Mouse (Mus musculus): Measurements from ENCODE around the gene Eef1g. TPM values are rescaled to one million over a fixed set of nuclear protein-coding genes. Genes with fewer than 3 reads are reported as not detected.
A peak's percentile ranks its signal among the peaks of the same experiment; 100 is the strongest.

Eef1g gene
- polyA plus RNA-seq (2015; fragmentation: Nextera tagmentation; extraction: Ambion mirVana) = 287 and 295 TPM in 2 replicates

GRCm38 (mm10) chr19:8966590-8967372 is at the start of gene Eef1g:
Gene Eef1g, plus strand, starts transcription at chr19:8967041.
- peaks cover 58% of the 10 kb centered on the region for H3K36me3 ChIP-seq (replicated peaks)

DNA sequence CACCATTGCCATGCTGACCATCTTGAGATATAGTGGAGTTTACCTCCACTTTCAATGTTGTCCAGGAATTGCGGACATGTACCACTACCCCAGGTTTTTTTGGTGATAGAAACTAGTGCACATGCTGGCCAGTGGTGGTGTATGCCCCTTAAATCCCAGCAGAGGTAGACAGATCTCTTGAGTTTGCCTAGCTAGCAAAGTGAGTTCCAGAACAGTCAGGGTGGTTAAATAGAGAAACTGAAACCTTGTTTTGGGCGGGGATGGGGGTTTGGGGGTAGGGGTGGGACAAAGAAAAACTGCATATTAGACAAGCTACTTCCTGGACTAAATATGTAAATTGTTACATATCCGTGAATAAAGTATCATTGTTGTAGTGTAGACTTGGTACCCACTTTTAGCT is 47.8 kb upstream of the Eef1g start:
- Histone ChIP-seq H3K9me3 (no peaks in the 10 kb centered on the region), H3K27ac (no peak overlapping the region), H3K9ac (no peak overlapping the region), H3K36me3 (replicated peaks) (peaks cover 32% of the 10 kb centered on the region), H3K27me3 (replicated peaks) (no peaks in the 10 kb centered on the region), H3K4me3 (no peak overlapping the region), H3K4me2 (no peak overlapping the region), H3K4me1 (peaks cover 18% of the 10 kb centered on the region)
- 94% methylated on average over 3 of the region's 3 CpGs for WGBS
- no peak for ATAC-seq (replicated peaks)

More at GRCm38 (mm10) chr19:8966590-8967372, at the start of gene Eef1g:
- ATAC-seq (replicated peaks) = peak; percentile 98
- H3K27ac ChIP-seq = peak within 1 kb of the TSS; percentile 81
- H3K4me1 ChIP-seq = peaks cover 26% of the 10 kb centered on the region
- H3K4me3 ChIP-seq = peak within 1 kb of the TSS; percentile 60
- H3K9me3 ChIP-seq = no peaks in the 10 kb centered on the region
- under 1% methylated on average over 52 of the region's 52 CpGs for WGBS
- peak within 1 kb of the TSS; percentile 65 for H3K4me2 ChIP-seq
- peak within 1 kb of the TSS; percentile 54 for H3K9ac ChIP-seq
- no peaks in the 10 kb centered on the region for H3K27me3 ChIP-seq (replicated peaks)

- whole genome bisulfite sequencing = 71% methylated on average over 6 of the region's 6 CpGs
- 0 out of 2 replicates have a peak overlapping the region, but pooled peaks have one; percentile 72 for H3K9ac ChIP-seq
Observed at GRCm38 (mm10) chr19:8919684-8920072, 47.2 kb upstream of the Eef1g start.

GRCm38 (mm10) chr19:8920073-8920736 is 46.6 kb upstream of the Eef1g start, which contains the start of gene B3gat3:
Gene B3gat3, plus strand, starts transcription at chr19:8920374.
- peak within 1 kb of the TSS; percentile 95 for H3K4me3 ChIP-seq
- peak within 1 kb of the TSS; percentile 85 for H3K27ac ChIP-seq
- peak; percentile 98 for ATAC-seq (replicated peaks)
- peak within 1 kb of the TSS; percentile 72 for H3K9ac ChIP-seq
- peaks cover 20% of the 10 kb centered on the region for H3K36me3 ChIP-seq (replicated peaks)
- peak within 1 kb of the TSS; percentile 85 for H3K4me2 ChIP-seq
- 2% methylated on average over 50 of the region's 50 CpGs for WGBS
- no peaks in the 10 kb centered on the region for H3K9me3 ChIP-seq
- H3K27me3 ChIP-seq (replicated peaks) = no peaks in the 10 kb centered on the region
- H3K4me1 ChIP-seq = peaks cover 18% of the 10 kb centered on the region

More at GRCm38 (mm10) chr19:8919684-8920072, 47.2 kb upstream of the Eef1g start:
- H3K4me2 ChIP-seq = peak overlapping the region; percentile 85
- H3K27me3 ChIP-seq (replicated peaks) = no peaks in the 10 kb centered on the region
- H3K27ac ChIP-seq = peak overlapping the region; percentile 85
- H3K4me3 ChIP-seq = peak overlapping the region; percentile 95
- H3K36me3 ChIP-seq (replicated peaks) = peaks cover 25% of the 10 kb centered on the region
- ATAC-seq (replicated peaks) = no peak
- no peaks in the 10 kb centered on the region for H3K9me3 ChIP-seq
- peaks cover 18% of the 10 kb centered on the region for H3K4me1 ChIP-seq

- Histone ChIP-seq H3K4me2 (peak overlapping the region; percentile 85), H3K4me3 (peak overlapping the region; percentile 95), H3K27ac (peak overlapping the region; percentile 85), H3K27me3 (replicated peaks) (no peaks in the 10 kb centered on the region), H3K9me3 (no peaks in the 10 kb centered on the region), H3K36me3 (replicated peaks) (peaks cover 19% of the 10 kb centered on the region), H3K9ac (peak overlapping the region; percentile 72), H3K4me1 (peaks cover 18% of the 10 kb centered on the region)
- no peak; the same call in none of the 2 replicates for ATAC-seq (replicated peaks)
- WGBS = under 1% methylated on average over 6 of the region's 6 CpGs
Observed at GRCm38 (mm10) chr19:8920836-8921291, 46.0 kb upstream of the Eef1g start.

GRCm38 (mm10) chr19:8921741-8922140 is 45.1 kb upstream of the Eef1g start:
- H3K4me2 ChIP-seq = peak overlapping the region; percentile 85; the same call in 1 of the 2 replicates
- no peaks in the 10 kb centered on the region for H3K9me3 ChIP-seq
- H3K4me1 ChIP-seq = peaks cover 18% of the 10 kb centered on the region
- 86% methylated on average over 9 of the region's 9 CpGs for WGBS
- 0 out of 2 replicates have a peak overlapping the region, but pooled peaks have one; percentile 72 for H3K9ac ChIP-seq
- no peak overlapping the region for H3K27ac ChIP-seq
- no peaks in the 10 kb centered on the region for H3K27me3 ChIP-seq (replicated peaks)
- ATAC-seq (replicated peaks) = no peak
- 0 out of 2 replicates have a peak overlapping the region, but pooled peaks have one; percentile 95 for H3K4me3 ChIP-seq
- H3K36me3 ChIP-seq (replicated peaks) = peaks cover 13% of the 10 kb centered on the region; the same call in 1 of the 2 replicates

- Histone ChIP-seq H3K4me1 (peaks cover 22% of the 10 kb centered on the region), H3K9ac (no peak overlapping the region), H3K27me3 (replicated peaks) (no peaks in the 10 kb centered on the region), H3K36me3 (replicated peaks) (peaks cover 15% of the 10 kb centered on the region; the same call in 1 of the 2 replicates), H3K4me3 (no peak overlapping the region), H3K27ac (no peak overlapping the region), H3K4me2 (no peak overlapping the region), H3K9me3 (no peaks in the 10 kb centered on the region)
- 100% methylated on average over 2 of the region's 2 CpGs for WGBS
- no peak for ATAC-seq (replicated peaks)
Observed at GRCm38 (mm10) chr19:8926766-8927165, 40.1 kb upstream of the Eef1g start.

DNA sequence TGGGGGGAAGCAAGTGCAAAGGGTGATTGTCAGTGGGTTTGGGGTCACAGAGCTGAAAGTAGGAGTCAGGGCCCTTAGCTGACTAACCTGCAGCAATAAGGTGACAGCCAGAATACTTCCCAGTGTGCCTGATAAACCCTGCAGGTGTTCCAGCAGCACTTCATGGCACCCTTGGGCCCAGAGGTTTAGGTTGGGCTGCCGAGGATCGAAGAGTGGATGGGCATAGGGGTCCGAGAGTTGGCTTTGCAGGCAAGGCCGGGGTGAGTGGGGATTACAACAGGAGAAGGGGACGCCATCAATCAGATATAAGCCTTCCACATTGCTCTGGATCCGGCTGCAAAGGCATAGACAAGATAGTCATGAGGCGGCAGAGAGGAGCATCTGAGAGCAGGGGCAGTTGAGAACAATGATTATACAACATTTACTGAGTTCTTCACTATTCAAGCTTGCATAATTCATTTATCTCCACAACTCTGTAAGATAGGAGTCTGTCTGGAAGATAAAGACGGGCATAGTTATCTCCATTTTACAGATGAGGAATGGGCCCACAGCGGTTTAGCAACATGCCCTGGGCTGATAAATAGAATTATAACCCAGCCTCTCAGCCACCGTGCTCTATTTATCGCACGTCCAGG is 38.8 kb upstream of the Eef1g start:
- ATAC-seq (replicated peaks) = no peak
- H3K4me1 ChIP-seq = peaks cover 18% of the 10 kb centered on the region

GRCm38 (mm10) chr19:8928689-8929223 is 38.1 kb upstream of the Eef1g start:
- H3K36me3 ChIP-seq (replicated peaks) = peaks cover 12% of the 10 kb centered on the region; the same call in 1 of the 2 replicates
- no peaks in the 10 kb centered on the region for H3K9me3 ChIP-seq
- peak; percentile 50 for ATAC-seq (replicated peaks)
- no peaks in the 10 kb centered on the region for H3K27me3 ChIP-seq (replicated peaks)
- peak overlapping the region; percentile 81 for H3K4me2 ChIP-seq
- peak overlapping the region; percentile 52 for H3K4me3 ChIP-seq
- WGBS = 16% methylated on average over 16 of the region's 16 CpGs
- no peak overlapping the region for H3K27ac ChIP-seq
- peak overlapping the region; percentile 58 for H3K9ac ChIP-seq
- H3K4me1 ChIP-seq = peaks cover 18% of the 10 kb centered on the region

More for the DNA sequence above, 38.8 kb upstream of the Eef1g start:
- Histone ChIP-seq H3K9me3 (no peaks in the 10 kb centered on the region), H3K4me2 (no peak overlapping the region), H3K27ac (no peak overlapping the region), H3K36me3 (replicated peaks) (peaks cover 14% of the 10 kb centered on the region; the same call in 1 of the 2 replicates), H3K9ac (no peak overlapping the region), H3K27me3 (replicated peaks) (no peaks in the 10 kb centered on the region), H3K4me3 (no peak overlapping the region)
- 89% methylated on average over 12 of the region's 12 CpGs for WGBS

DNA sequence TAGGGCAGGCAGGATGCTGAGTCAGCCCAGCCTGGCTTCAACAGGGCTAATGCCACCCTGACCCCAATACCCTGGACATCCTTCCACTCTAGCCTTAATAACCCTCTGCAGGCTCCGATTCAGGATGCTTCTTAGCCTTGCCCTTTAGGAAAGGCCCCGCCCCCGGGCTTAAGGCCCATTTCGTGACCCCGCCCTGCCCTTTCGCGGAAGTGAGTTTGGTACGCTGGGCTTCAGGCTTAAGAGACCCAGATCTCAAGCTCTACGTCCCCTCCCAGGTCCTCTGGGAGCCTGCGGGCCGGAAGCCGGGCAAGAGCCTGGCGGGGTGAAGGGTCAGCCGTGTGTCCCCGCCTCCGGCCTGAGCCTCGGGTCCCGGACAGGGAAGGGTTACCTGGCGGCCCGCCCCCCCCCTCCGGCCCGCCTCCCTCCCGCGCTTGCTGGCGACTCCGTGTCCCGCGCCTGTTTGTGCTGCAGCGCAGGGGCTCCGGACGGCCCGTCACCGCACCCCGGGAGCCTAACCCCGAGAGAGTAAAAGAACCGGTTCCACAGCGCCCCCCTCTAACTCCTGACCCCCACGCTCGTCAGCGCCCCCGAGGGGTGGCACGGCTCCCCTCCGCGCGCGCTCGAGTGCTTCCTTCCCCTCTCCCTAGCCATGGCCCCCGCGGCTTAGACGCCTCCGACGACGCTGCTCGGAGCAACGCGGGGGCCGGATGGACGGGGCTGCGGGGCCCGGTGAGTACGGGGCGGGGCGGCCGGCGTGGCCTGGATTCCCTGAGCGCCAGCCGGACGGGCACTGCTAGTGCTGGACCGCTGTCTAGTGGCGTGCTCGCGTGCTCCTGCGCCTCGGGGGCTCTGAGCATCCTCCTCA is 37.4 kb upstream of the Eef1g start, which contains the start of the genes Rom1 and Eml3:
Gene Rom1 (minus strand): TSS at position 133 of the 865 bp plus-strand sequence.
Gene Eml3 (plus strand): TSS at position 329 of the 865 bp plus-strand sequence.
- H3K9me3 ChIP-seq = no peaks in the 10 kb centered on the region
- peak within 1 kb of the TSS; percentile 58 for H3K9ac ChIP-seq
- peak within 1 kb of the TSS; percentile 17 for H3K27ac ChIP-seq
- peaks cover 18% of the 10 kb centered on the region for H3K4me1 ChIP-seq
- ATAC-seq (replicated peaks) = peak; percentile 55
- WGBS = under 1% methylated on average over 56 of the region's 74 CpGs
- peaks cover 12% of the 10 kb centered on the region; the same call in 1 of the 2 replicates for H3K36me3 ChIP-seq (replicated peaks)
- peak within 1 kb of the TSS; percentile 52 for H3K4me3 ChIP-seq
- H3K27me3 ChIP-seq (replicated peaks) = no peaks in the 10 kb centered on the region
- H3K4me2 ChIP-seq = peak within 1 kb of the TSS; percentile 81
